Comparison of ENCODE assay signal across 9 mouse cellular contexts in the genomic region with DNA sequence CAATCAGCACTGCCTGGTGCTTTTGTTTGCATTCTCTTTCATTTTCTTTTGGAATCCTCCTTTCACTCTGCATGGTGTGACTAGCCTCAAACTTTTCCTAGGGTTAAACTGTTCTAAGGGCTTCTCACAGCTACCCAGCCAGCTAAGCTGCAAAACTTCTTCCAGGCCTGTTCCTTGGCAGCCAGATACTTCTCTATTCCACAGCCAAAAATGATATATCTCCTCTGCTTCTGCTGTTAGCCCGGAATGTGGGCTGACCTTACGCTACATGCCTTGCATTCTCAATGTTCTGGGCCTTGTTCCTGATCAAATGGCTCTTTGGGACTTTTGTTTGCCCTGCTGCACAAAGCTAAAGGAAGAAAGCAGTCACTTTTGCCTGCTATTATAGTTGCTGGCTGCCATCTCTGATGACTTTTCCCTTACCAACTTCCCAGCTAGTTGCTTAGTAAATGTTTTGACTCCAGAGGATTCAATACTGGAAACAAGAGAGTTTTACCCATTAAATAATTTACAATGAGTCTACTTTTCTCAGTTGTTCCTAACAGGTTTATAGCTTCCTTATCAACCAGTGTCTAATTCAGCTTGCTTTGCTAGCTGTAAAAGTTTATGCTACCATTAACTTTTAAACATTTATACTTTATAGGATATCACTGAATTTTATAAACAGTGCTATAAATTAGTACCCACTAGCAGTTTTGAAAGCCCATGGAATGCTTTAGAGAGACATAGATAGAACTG.
A peak's percentile ranks its signal among the peaks of the same experiment; 100 is the strongest.
DNase-seq lines count a peak whose midpoint lies in the region; ATAC-seq lines count a peak whose summit lies in the region.
"Had no signal": no experiment of that assay in that cellular context is flagged by ENCODE, and none has a peak within 500 bp of the region (broad histone marks: within the 10 kb centered on the region; RNA-seq: fewer than 3 reads in every experiment).

No protein-coding gene starts in this region.

- H3K4me2 ChIP-seq in neural tube, embryonic 15.5 days, result no peak overlapping the region

- no peak overlapping the region for H3K4me3 ChIP-seq in neural tube, embryonic 15.5 days (replicated peaks)
- H3K4me3 ChIP-seq: myocyte had no signal

- H3K27me3 ChIP-seq in neural tube, embryonic 15.5 days (replicated peaks), result no peaks in the 10 kb centered on the region

- H3K9ac ChIP-seq in neural tube, embryonic 15.5 days (replicated peaks), result no peak overlapping the region

- peak; percentile 79 for ATAC-seq in frontal cortex, adult (ENCODE audit: low TSS enrichment)
- peak; percentile 82 for ATAC-seq in neural tube, embryonic 15.5 days (ENCODE audit: low FRiP score)

- no peaks in the 10 kb centered on the region for H3K36me3 ChIP-seq in neural tube, embryonic 15.5 days

- H3K4me1 ChIP-seq in neural tube, embryonic 15.5 days, result no peaks in the 10 kb centered on the region

- WGBS in neural tube, embryonic 15.5 days, result 16% methylated on average over 2 of the region's 2 CpGs

- DNase-seq in frontal cortex, postnatal 10 days (ENCODE audit: low spot score in 2 of 2), result no peak
- peak; percentile 29 for DNase-seq in embryo, embryonic 11.5 days (ENCODE audit: low read depth, low spot score)
- peak; percentile 74 for DNase-seq in heart, postnatal 10 days
- peak; percentile 56 for DNase-seq in kidney, postnatal 10 days
- no peak for DNase-seq in cerebellum, postnatal 4 days (ENCODE audit: low spot score in 2 of 2)
- DNase-seq in thymus, adult 18-20 months, result no peak

- intact Hi-C loops in heart, postnatal 10 days (cut with DNase I), result no loop called here

- peak overlapping the region; percentile 4 for H3K27ac ChIP-seq in neural tube, embryonic 15.5 days (replicated peaks)

- no peaks in the 10 kb centered on the region for H3K9me3 ChIP-seq in neural tube, embryonic 15.5 days (replicated peaks)

Comparison
In these comparisons a context has a peak if more than half of its experiments do, and no peak if none do; other contexts are left out.
1. DNase-seq: peak in embryo, embryonic 11.5 days (single experiment), heart, postnatal 10 days (2 of 2) and kidney, postnatal 10 days (single experiment); none in frontal cortex, postnatal 10 days (0 of 2), cerebellum, postnatal 4 days (0 of 2) and thymus, adult 18-20 months (0 of 2).